Mouse (Mus musculus) kidney, adult 2 months (tissue): ENCODE data around the gene Cdx2.

Experiments used
- CTCF ChIP-seq: fragments of 200-500 bp; conservative IDR thresholded peaks from 2 replicates; pipeline ENCODE4 v1.5.1; 2011; ENCODE audit warnings: low read depth, mild to moderate bottlenecking, control low read depth, low read length, moderate library complexity, mixed read lengths; ENCODE audit not compliant: insufficient read depth, insufficient read length
- POLR2A ChIP-seq: fragments of 200-500 bp; IDR thresholded peaks from one replicate; pipeline ENCODE4 v1.6.1; 2011; ENCODE audit warnings: low read depth, low read length, control low read depth

GRCm38 (mm10) chr5:147272808-147273345 lies 34.2 kb downstream of the Cdx2 start:
- no peak for TF ChIP-seq POLR2A
- TF ChIP-seq CTCF = no peak
